Mouse (Mus musculus) leukemia stem cell, adult 10-12 weeks (primary cell): ENCODE measurements around the gene Tbc1d10b. TPM values are rescaled to one million over a fixed set of nuclear protein-coding genes. Genes with fewer than 3 reads are reported as not detected.

ENCODE experiments used
- polyA plus RNA-seq: library from polyadenylated mRNA; stranded (reverse); fragments of >175 nt; gene quantifications from 2 replicates; pipeline ENCODE4 v1.2.3, GENCODE M21; 2012; ENCODE audit warnings: low replicate concordance

Tbc1d10b gene
- 87.2 and 117 TPM in 2 replicates for polyA plus RNA-seq

DNA sequence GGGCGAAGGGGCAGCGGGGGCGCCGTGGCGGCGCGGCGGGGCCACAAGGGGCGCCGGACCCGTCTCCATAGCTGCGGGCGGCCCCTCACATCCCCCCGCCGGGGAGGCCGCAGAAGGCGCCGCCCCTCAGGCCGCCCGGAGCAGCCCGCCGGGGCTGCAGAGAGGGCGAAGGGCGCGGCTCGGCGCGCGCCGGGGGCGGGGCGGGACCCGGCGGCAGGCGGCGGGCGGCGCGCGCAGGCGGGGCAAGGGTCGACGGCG is at the start of gene Tbc1d10b:
TSS of gene Tbc1d10b (minus strand) at position 174 of the 258 bp plus-strand sequence.

GRCm38 (mm10) chr7:127243870-127244657 is 35.8 kb upstream of the Tbc1d10b start, which contains the start of gene Zfp771:
TSS of gene Zfp771 (plus strand) at chr7:127244274.

DNA sequence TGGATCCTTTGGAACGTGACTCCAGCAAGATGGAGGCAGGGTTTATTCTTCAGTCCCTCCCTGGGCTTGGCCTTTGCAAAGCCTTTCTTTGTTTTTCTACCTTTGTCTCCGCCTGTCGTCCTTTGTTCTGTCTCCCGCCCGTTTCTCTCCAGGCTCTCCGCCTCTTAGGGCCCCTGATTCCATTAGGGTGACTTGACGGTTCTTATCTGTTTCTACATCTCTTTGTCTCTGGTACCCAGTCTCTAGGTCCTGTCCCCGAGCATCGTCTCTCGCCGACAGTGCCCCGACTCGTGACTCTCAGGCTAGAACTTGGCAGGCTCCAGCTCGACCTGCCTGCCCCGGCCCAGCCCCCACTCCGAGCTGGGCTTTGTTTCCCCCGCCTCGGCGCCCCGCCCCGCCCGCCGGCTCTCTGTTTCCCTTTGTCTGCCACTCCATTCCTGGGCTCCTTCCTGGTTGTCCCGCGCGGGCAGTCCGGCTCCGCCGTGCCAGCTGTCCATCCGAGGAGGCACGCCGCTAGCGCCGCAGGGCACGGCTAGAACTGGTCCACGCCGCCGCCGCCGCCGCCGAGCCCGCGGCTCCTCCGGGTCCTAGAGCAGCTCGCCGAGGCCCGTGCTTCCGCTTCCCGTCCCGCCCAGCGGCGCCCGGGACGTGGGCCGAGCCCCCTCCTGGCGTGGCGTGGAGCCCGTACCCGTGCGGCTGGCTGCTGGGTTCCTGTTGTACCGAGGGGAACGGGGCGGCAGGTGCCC is 24.5 kb upstream of the Tbc1d10b start, which contains the start of the genes Zfp553 and Sept1:
TSS of gene Zfp553 (plus strand) at position 440 of the 746 bp plus-strand sequence.
TSS of gene Sept1 (minus strand) at position 509 of the 746 bp plus-strand sequence.

GRCm38 (mm10) chr7:127208553-127209438 is 528 bp upstream of the Tbc1d10b start, which contains the start of gene Mylpf:
TSS of gene Mylpf (plus strand) at chr7:127208890.

GRCm38 (mm10) chr7:127195544-127196295 is 12.5 kb downstream of the Tbc1d10b start, which contains the start of gene Cd2bp2:
TSS of gene Cd2bp2 (minus strand) at chr7:127196050.

Other genes with a start within 250 kb of the Tbc1d10b start
- 99.0 and 127 TPM in 2 replicates for gene Cdipt, start 232.6 kb downstream of the Tbc1d10b start, polyA plus RNA-seq
- 0.24 TPM in 1 of 2 replicates, not detected in the other for gene Cdiptos, start 232.4 kb downstream of the Tbc1d10b start, polyA plus RNA-seq
- gene Mvp, start 193.8 kb downstream of the Tbc1d10b start, polyA plus RNA-seq = 12.2 and 16.3 TPM in 2 replicates
- not detected in 2 replicates for gene Pagr1b, start 192.0 kb downstream of the Tbc1d10b start, polyA plus RNA-seq
- 0.99 and 28.8 TPM in 2 replicates for gene Pagr1a, start 191.1 kb downstream of the Tbc1d10b start, polyA plus RNA-seq
- gene Gm42742, start 187.4 kb downstream of the Tbc1d10b start, polyA plus RNA-seq = 89.5 and 197 TPM in 2 replicates
- 0.20 and 7.0 TPM in 2 replicates for gene Prrt2, start 187.3 kb downstream of the Tbc1d10b start, polyA plus RNA-seq
- gene Maz, start 181.4 kb downstream of the Tbc1d10b start, polyA plus RNA-seq = 992 and 1,684 TPM in 2 replicates
- gene Kif22, start 166.0 kb downstream of the Tbc1d10b start, polyA plus RNA-seq = 23.8 and 26.3 TPM in 2 replicates
- gene Zg16, start 121.1 kb downstream of the Tbc1d10b start, polyA plus RNA-seq = not detected in 2 replicates
- 99.5 and 130 TPM in 2 replicates for gene AI467606, start 117.1 kb downstream of the Tbc1d10b start, polyA plus RNA-seq
- gene Qprt, start 86.2 kb downstream of the Tbc1d10b start, polyA plus RNA-seq = 1.9 and 3.6 TPM in 2 replicates
- 73.3 and 200 TPM in 2 replicates for gene Spn, start 70.6 kb downstream of the Tbc1d10b start, polyA plus RNA-seq
- 55.9 and 67.9 TPM in 2 replicates for gene Cd2bp2, start 12.4 kb downstream of the Tbc1d10b start, polyA plus RNA-seq
- gene Mylpf, start 422 bp upstream of the Tbc1d10b start, polyA plus RNA-seq = 2.1 TPM in 1 of 2 replicates, not detected in the other
- gene Zfp553, start 24.6 kb upstream of the Tbc1d10b start, polyA plus RNA-seq = 17.3 and 29.4 TPM in 2 replicates
- gene Sept1, start 24.7 kb upstream of the Tbc1d10b start, polyA plus RNA-seq = 439 and 604 TPM in 2 replicates
- gene Zfp771, start 35.8 kb upstream of the Tbc1d10b start, polyA plus RNA-seq = 141 and 154 TPM in 2 replicates
- 23.3 and 79.5 TPM in 2 replicates for gene Dctpp1, start 52.2 kb upstream of the Tbc1d10b start, polyA plus RNA-seq
- gene Sephs2, start 65.6 kb upstream of the Tbc1d10b start, polyA plus RNA-seq = 61.1 and 61.8 TPM in 2 replicates
- 8.1 and 8.8 TPM in 2 replicates for gene Itgal, start 87.8 kb upstream of the Tbc1d10b start, polyA plus RNA-seq
- 5.9 and 11.1 TPM in 2 replicates for gene Zfp768, start 137.1 kb upstream of the Tbc1d10b start, polyA plus RNA-seq
- 1.4 and 3.4 TPM in 2 replicates for gene Zfp747, start 167.6 kb upstream of the Tbc1d10b start, polyA plus RNA-seq
- gene 9130019O22Rik, start 178.7 kb upstream of the Tbc1d10b start, polyA plus RNA-seq = 0.37 and 0.74 TPM in 2 replicates
- 1.5 and 2.1 TPM in 2 replicates for gene E430018J23Rik, start 185.2 kb upstream of the Tbc1d10b start, polyA plus RNA-seq
- 0.59 and 1.0 TPM in 2 replicates for gene Zfp764, start 198.4 kb upstream of the Tbc1d10b start, polyA plus RNA-seq
- 18.8 and 19.7 TPM in 2 replicates for gene Zfp688, start 213.6 kb upstream of the Tbc1d10b start, polyA plus RNA-seq
- gene Zfp689, start 240.7 kb upstream of the Tbc1d10b start, polyA plus RNA-seq = 6.3 and 11.5 TPM in 2 replicates